Mouse (Mus musculus) urinary bladder, adult 2 months (tissue): ENCODE data around the gene Cdh19. TPM values are rescaled to one million over a fixed set of nuclear protein-coding genes. Genes with fewer than 3 reads are reported as not detected.

Source experiments
- DNase-seq: peaks from one replicate; pipeline ENCODE4 v3.0.0; 2022; ENCODE audit warnings: low spot score
- polyA plus RNA-seq: library from polyadenylated mRNA; depleted of rRNA; stranded (reverse); fragments of >200 nt; gene quantifications from 2 replicates; pipeline ENCODE4 v1.2.3, GENCODE M21; 2012; rRNA removed

Cdh19 gene
- 5.9 and 7.6 TPM in 2 replicates for polyA plus RNA-seq

- no peak for DNase-seq
These were observed at the start of gene Cdh19 for GRCm38 (mm10) chr1:110977484-110977883. Gene Cdh19, minus strand, starts transcription at chr1:110977584.

- DNase-seq: no peak
These were observed 43.2 kb upstream of the Cdh19 start for GRCm38 (mm10) chr1:111020434-111021060.

- DNase-seq: no peak
These were observed 40.3 kb upstream of the Cdh19 start for GRCm38 (mm10) chr1:111017640-111018039.

- DNase-seq: no peak
These were observed 12.4 kb upstream of the Cdh19 start for GRCm38 (mm10) chr1:110989824-110990223.

GRCm38 (mm10) chr1:110969201-110969600, 8.2 kb downstream of the Cdh19 start:
- no peak for DNase-seq

GRCm38 (mm10) chr1:110909752-110910151, 67.6 kb downstream of the Cdh19 start:
- DNase-seq: no peak

GRCm38 (mm10) chr1:110909218-110909617, 68.2 kb downstream of the Cdh19 start:
- DNase-seq: no peak

GRCm38 (mm10) chr1:110904266-110904665, 73.1 kb downstream of the Cdh19 start:
- DNase-seq: no peak
